Mouse (Mus musculus) embryonic facial prominence, embryonic 15.5 days (tissue): ENCODE measurements around the gene Agxt2. TPM values are rescaled to one million over a fixed set of nuclear protein-coding genes. Genes with fewer than 3 reads are reported as not detected.

Experiments
- ATAC-seq: fragments of 200-750 bp; cut with Nextera tagmentation; 2 replicates; pipeline ENCODE4 v1.8.0; 2017; ENCODE audit warnings: low read depth, moderate TSS enrichment; ENCODE audit not compliant: insufficient number of reproducible peaks, low FRiP score, low TSS enrichment
- H3K27ac ChIP-seq: fragments of 300-500 bp; sonication (generic); replicated peaks from 2 replicates; pipeline ENCODE4 v1.5.1; 2015; ENCODE audit warnings: mild to moderate bottlenecking, inconsistent platforms
- H3K27me3 ChIP-seq: fragments of 300-500 bp; sonication (generic); 2 replicates; pipeline ENCODE4 v1.6.1; 2015; ENCODE audit warnings: inconsistent platforms
- H3K36me3 ChIP-seq: fragments of 300-500 bp; sonication (generic); 2 replicates; pipeline ENCODE4 v1.6.1; 2015; ENCODE audit warnings: mild to moderate bottlenecking, inconsistent platforms
- H3K4me1 ChIP-seq: fragments of 300-500 bp; sonication (generic); 2 replicates; pipeline ENCODE4 v1.6.1; 2015; ENCODE audit warnings: inconsistent platforms
- H3K4me2 ChIP-seq: fragments of 300-500 bp; sonication (generic); replicated peaks from 2 replicates; pipeline ENCODE4 v1.6.1; 2015; ENCODE audit warnings: mild to moderate bottlenecking, inconsistent platforms
- H3K4me3 ChIP-seq: fragments of 300-500 bp; sonication (generic); replicated peaks from 2 replicates; pipeline ENCODE4 v1.5.1; 2015; ENCODE audit warnings: mild to moderate bottlenecking, inconsistent platforms
- H3K9ac ChIP-seq: fragments of 300-500 bp; sonication (generic); 2 replicates; pipeline ENCODE4 v1.6.1; 2015; ENCODE audit warnings: inconsistent platforms
- H3K9me3 ChIP-seq: fragments of 300-500 bp; sonication (generic); replicated peaks from 2 replicates; pipeline ENCODE4 v1.6.1; 2016; ENCODE audit warnings: inconsistent platforms
- whole genome bisulfite sequencing: fragments of 180-500 bp; shearing (Covaris S2); methylation state at CpG from one replicate; pipeline ENCODE4 v1.1.7; 2015; 5-methylcytosine and 5-hydroxymethylcytosine counted together
- polyA plus RNA-seq: library from polyadenylated mRNA; unstranded; fragments of >200 nt; fragmentation: Nextera tagmentation; extraction: Ambion mirVana; gene quantifications from 2 replicates; pipeline ENCODE4 v1.2.1, GENCODE M21; 2015

Agxt2 gene
- polyA plus RNA-seq, 1 experiment from 2014 or later: not detected

GRCm38 (mm10) chr15:10436893-10437292 lies 78.6 kb downstream of the Agxt2 start:
- Histone ChIP-seq H3K27me3 (no peaks in the 10 kb centered on the region), H3K4me2 (no peak overlapping the region), H3K36me3 (no peaks in the 10 kb centered on the region), H3K9ac (no peak overlapping the region), H3K27ac (no peak overlapping the region), H3K4me3 (no peak overlapping the region), H3K4me1 (no peaks in the 10 kb centered on the region), H3K9me3 (no peaks in the 10 kb centered on the region)
- WGBS: 53% methylated on average over 1 of the region's 1 CpGs
- ATAC-seq: no peak

GRCm38 (mm10) chr15:10439963-10440362 lies 81.6 kb downstream of the Agxt2 start:
- no peak overlapping the region for H3K4me3 ChIP-seq
- H3K36me3 ChIP-seq: peaks cover 10% of the 10 kb centered on the region; the same call in 1 of the 2 replicates
- H3K4me1 ChIP-seq: no peaks in the 10 kb centered on the region
- no peaks in the 10 kb centered on the region for H3K9me3 ChIP-seq
- H3K9ac ChIP-seq: no peak overlapping the region
- no peak for ATAC-seq
- no peak overlapping the region for H3K4me2 ChIP-seq
- H3K27me3 ChIP-seq: no peaks in the 10 kb centered on the region
- H3K27ac ChIP-seq: no peak overlapping the region
- WGBS: 76% methylated on average over 6 of the region's 6 CpGs

DNA sequence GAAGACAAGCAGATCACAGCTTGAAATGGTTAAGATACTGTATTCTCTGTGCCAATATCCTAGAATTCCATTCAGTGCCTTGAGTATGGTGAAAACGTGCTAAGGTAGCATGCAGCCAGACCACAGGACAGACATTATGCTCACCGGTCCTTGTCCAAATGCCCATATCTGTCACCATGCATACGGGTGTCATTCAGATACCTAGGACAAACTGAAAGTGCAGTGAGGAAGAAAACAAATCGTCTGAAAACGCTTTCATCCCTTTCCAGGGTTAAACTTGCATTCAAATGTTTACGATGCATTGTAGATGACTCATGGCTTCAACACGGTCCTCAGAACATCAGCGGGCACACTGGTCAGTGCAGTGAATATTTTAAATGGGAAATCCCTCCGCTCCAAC lies 83.2 kb downstream of the Agxt2 start:
- ATAC-seq: no peak
- no peaks in the 10 kb centered on the region for H3K4me1 ChIP-seq
- no peaks in the 10 kb centered on the region for H3K27me3 ChIP-seq
- H3K27ac ChIP-seq: no peak overlapping the region
- no peak overlapping the region for H3K4me3 ChIP-seq
- no peaks in the 10 kb centered on the region for H3K9me3 ChIP-seq
- no peak overlapping the region for H3K9ac ChIP-seq
- 84% methylated on average over 9 of the region's 9 CpGs for WGBS
- H3K4me2 ChIP-seq: no peak overlapping the region
- H3K36me3 ChIP-seq: peaks cover 15% of the 10 kb centered on the region; the same call in 1 of the 2 replicates

DNA sequence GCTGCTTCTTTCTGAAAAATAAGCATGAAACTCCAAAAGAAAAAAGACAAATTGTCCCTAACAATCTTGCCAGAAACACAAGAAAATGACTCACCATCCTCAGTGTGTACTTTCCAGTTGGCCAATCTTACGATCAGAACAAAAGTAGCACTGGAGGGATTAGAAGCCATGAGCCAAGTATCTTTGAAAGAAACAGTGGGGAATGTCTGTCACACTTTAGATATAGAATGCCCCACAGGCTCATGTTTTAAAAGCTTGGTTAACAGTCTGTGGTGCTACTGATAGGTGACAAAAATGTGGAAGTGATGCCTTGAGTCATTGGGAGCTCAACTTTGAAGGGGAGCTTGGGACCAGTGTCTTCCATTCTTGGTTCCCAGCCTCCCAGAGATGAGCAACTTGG lies 83.9 kb downstream of the Agxt2 start:
- WGBS: 81% methylated on average over 1 of the region's 1 CpGs
- no peak overlapping the region for H3K4me2 ChIP-seq
- no peak overlapping the region for H3K9ac ChIP-seq
- no peak for ATAC-seq
- H3K27me3 ChIP-seq: no peaks in the 10 kb centered on the region
- no peaks in the 10 kb centered on the region for H3K9me3 ChIP-seq
- H3K4me1 ChIP-seq: no peaks in the 10 kb centered on the region
- no peak overlapping the region for H3K4me3 ChIP-seq
- peaks cover 19% of the 10 kb centered on the region for H3K36me3 ChIP-seq
- no peak overlapping the region for H3K27ac ChIP-seq

- H3K9ac ChIP-seq: no peak overlapping the region
- no peaks in the 10 kb centered on the region for H3K27me3 ChIP-seq
- H3K36me3 ChIP-seq: peaks cover 43% of the 10 kb centered on the region
- no peak overlapping the region for H3K4me3 ChIP-seq
- ATAC-seq: no peak
- 82% methylated on average over 3 of the region's 3 CpGs for WGBS
- H3K4me1 ChIP-seq: no peaks in the 10 kb centered on the region
- H3K9me3 ChIP-seq: no peaks in the 10 kb centered on the region
- no peak overlapping the region for H3K27ac ChIP-seq
- no peak overlapping the region for H3K4me2 ChIP-seq
These were observed 88.8 kb downstream of the Agxt2 start for GRCm38 (mm10) chr15:10447102-10447501.

Other genes with a start within 250 kb of the Agxt2 start
- gene Prlr, start 181.3 kb upstream of the Agxt2 start, polyA plus RNA-seq: 1.3 and 1.5 TPM in 2 replicates
- not detected in 2 replicates for gene Gm21973, start 33.2 kb upstream of the Agxt2 start, polyA plus RNA-seq
- 12.4 and 14.4 TPM in 2 replicates for gene Dnajc21, start 112.0 kb downstream of the Agxt2 start, polyA plus RNA-seq
- 86.0 and 86.5 TPM in 2 replicates for gene Brix1, start 127.4 kb downstream of the Agxt2 start, polyA plus RNA-seq
- gene Rad1, start 127.5 kb downstream of the Agxt2 start, polyA plus RNA-seq: 28.0 and 32.9 TPM in 2 replicates
- gene Ttc23l, start 200.1 kb downstream of the Agxt2 start, polyA plus RNA-seq: not detected in 2 replicates